Mouse (Mus musculus): ENCODE measurements around the gene Paqr3. TPM values are rescaled to one million over a fixed set of nuclear protein-coding genes. Genes with fewer than 3 reads are reported as not detected.

The Paqr3 gene
- polyA plus RNA-seq (2012; rRNA removed) (5.0 and 8.7 TPM in 2 replicates), polyA plus RNA-seq (2014; fragmentation: Nextera tagmentation; extraction: Ambion mirVana) (3.9 and 4.6 TPM in 2 replicates)

DNA sequence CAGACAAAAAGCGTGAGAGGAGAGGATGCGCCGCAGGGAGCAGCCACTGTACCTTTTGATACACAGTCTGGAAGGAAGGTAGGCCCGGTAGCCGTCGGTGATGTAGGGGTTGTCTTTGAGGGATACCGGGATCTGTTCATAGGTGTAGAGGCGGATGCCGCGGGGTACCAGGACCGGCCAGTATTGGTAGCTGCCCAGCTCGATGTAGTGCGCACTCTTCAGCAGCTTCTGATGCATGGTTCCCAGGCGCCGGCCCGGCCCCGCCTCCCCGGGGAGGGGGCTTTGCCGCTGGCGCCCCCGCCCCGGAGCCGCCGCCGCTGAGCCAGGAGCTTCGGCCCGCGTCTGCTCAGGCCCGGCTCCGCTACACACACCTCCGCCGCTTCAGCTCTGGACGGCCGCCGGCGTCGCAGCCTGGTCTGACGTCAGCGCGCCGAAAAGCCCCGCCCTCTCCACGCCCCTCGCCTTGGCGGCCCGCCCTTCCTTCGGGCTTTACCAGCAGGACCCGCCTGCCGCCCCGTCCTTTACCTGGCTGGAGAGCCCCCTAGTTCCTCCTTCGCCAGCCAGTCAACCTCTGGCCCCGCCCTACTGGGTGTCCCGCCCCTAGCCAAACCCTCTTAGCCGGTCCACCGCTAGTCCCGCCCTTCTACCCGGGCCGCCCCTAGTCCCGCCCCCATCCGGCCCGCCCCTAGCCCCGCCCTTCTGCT is at the start of gene Paqr3:
TSS of gene Paqr3 (minus strand) at position 390 of the 704 bp plus-strand sequence.
- 0 out of 2 replicates have a peak, but pooled peaks have one; percentile 42 for TF ChIP-seq POLR2A (IDR thresholded peaks at IDR 0.05; ENCODE audit: borderline replicate concordance, extremely low read depth, insufficient read depth, insufficient read length)
- WGBS = under 1% methylated on average over 54 of the region's 62 CpGs
- no peaks in the 10 kb centered on the region for H3K36me3 ChIP-seq (ENCODE audit: control insufficient read depth, insufficient read depth, low read length)
- peaks cover 8% of the 10 kb centered on the region for H3K4me1 ChIP-seq (ENCODE audit: control insufficient read depth, insufficient read depth, low read length)
- 0 out of 2 replicates have a peak within 1 kb of the TSS, but pooled peaks have one; percentile 3 for H3K27ac ChIP-seq (replicated peaks; ENCODE audit: low read depth, low read length)
- peak within 1 kb of the TSS; percentile 61 for H3K4me3 ChIP-seq (replicated peaks; ENCODE audit: low read length)
- no peaks in the 10 kb centered on the region for H3K9me3 ChIP-seq (ENCODE audit: control insufficient read depth, low read length)
- peak; percentile 92 for DNase-seq (ENCODE audit: low spot score)
- no peaks in the 10 kb centered on the region for H3K27me3 ChIP-seq (ENCODE audit: control insufficient read depth, insufficient read depth, low read length)
- peak within 1 kb of the TSS; percentile 58 for H3K4me2 ChIP-seq (replicated peaks; ENCODE audit: low read depth, low read length, severe bottlenecking)
- peak; percentile 98 for ATAC-seq (ENCODE audit: low FRiP score, low read depth)
- peak within 1 kb of the TSS; percentile 61 for H3K9ac ChIP-seq (ENCODE audit: low read depth, low read length, severe bottlenecking)

DNA sequence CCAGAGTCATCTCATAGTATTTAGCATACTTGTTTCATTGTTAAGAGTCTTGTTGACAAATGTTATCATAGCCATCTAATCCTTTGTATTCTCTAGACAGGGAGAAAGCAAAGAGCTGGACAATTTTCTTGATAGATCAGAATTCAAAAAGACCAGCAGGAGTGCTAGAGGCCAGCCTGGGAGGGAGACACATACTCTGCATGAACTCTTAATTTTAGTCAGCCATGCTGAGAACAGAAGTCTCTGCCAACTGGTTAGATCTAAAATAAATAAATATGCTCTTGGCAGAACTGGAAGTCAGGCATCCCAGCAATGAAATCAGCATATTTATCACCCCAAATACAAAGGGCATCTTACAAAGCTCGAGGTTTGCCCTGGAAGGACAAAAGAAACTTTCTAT is 43.3 kb upstream of the Paqr3 start:
- no peak for ATAC-seq (ENCODE audit: low FRiP score, low read depth)
- no peak overlapping the region for H3K4me3 ChIP-seq (replicated peaks; ENCODE audit: low read length)
- DNase-seq (ENCODE audit: low spot score) = no peak
- H3K4me2 ChIP-seq (replicated peaks; ENCODE audit: low read depth, low read length, severe bottlenecking) = no peak overlapping the region
- no peaks in the 10 kb centered on the region for H3K4me1 ChIP-seq (ENCODE audit: control insufficient read depth, insufficient read depth, low read length)
- no peak overlapping the region for H3K27ac ChIP-seq (replicated peaks; ENCODE audit: low read depth, low read length)
- H3K9me3 ChIP-seq (ENCODE audit: control insufficient read depth, low read length) = no peaks in the 10 kb centered on the region
- 65% methylated on average over 1 of the region's 1 CpGs for WGBS
- no peaks in the 10 kb centered on the region for H3K27me3 ChIP-seq (ENCODE audit: control insufficient read depth, insufficient read depth, low read length)
- H3K9ac ChIP-seq (ENCODE audit: low read depth, low read length, severe bottlenecking) = no peak overlapping the region
- H3K36me3 ChIP-seq (ENCODE audit: control insufficient read depth, insufficient read depth, low read length) = no peaks in the 10 kb centered on the region
- TF ChIP-seq POLR2A (IDR thresholded peaks at IDR 0.05; ENCODE audit: borderline replicate concordance, extremely low read depth, insufficient read depth, insufficient read length) = no peak

DNA sequence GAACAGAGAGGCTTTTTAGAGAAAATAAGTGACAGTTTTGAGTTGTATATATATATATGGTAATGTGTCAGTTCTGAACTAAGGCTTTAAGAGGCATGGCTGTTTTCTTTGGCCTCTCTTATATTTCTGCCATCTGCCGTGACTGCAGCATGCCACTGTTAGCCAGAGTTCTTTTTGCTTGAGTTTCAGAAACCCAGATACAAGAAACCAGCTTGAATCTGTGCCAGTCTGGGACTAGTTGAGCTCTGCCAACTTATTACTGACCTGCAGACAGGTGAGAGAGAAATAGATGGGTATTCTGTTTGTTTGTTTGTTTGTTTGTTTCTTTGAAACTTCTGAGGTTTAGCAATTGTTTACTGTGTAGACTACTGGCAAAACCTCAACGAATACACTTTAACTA is 23.9 kb upstream of the Paqr3 start:
- H3K9me3 ChIP-seq (ENCODE audit: control insufficient read depth, low read length) = no peaks in the 10 kb centered on the region
- ATAC-seq (ENCODE audit: low FRiP score, low read depth) (no peak), DNase-seq (ENCODE audit: low spot score) (no peak)
- no peaks in the 10 kb centered on the region for H3K4me1 ChIP-seq (ENCODE audit: control insufficient read depth, insufficient read depth, low read length)
- WGBS = 79% methylated on average over 2 of the region's 2 CpGs
- H3K4me2 ChIP-seq (replicated peaks; ENCODE audit: low read depth, low read length, severe bottlenecking) = no peak overlapping the region
- H3K4me3 ChIP-seq (replicated peaks; ENCODE audit: low read length) = no peak overlapping the region
- H3K9ac ChIP-seq (ENCODE audit: low read depth, low read length, severe bottlenecking) = no peak overlapping the region
- no peak overlapping the region for H3K27ac ChIP-seq (replicated peaks; ENCODE audit: low read depth, low read length)
- TF ChIP-seq POLR2A (IDR thresholded peaks at IDR 0.05; ENCODE audit: borderline replicate concordance, extremely low read depth, insufficient read depth, insufficient read length) = no peak
- no peaks in the 10 kb centered on the region for H3K36me3 ChIP-seq (ENCODE audit: control insufficient read depth, insufficient read depth, low read length)
- no peaks in the 10 kb centered on the region for H3K27me3 ChIP-seq (ENCODE audit: control insufficient read depth, insufficient read depth, low read length)

DNA sequence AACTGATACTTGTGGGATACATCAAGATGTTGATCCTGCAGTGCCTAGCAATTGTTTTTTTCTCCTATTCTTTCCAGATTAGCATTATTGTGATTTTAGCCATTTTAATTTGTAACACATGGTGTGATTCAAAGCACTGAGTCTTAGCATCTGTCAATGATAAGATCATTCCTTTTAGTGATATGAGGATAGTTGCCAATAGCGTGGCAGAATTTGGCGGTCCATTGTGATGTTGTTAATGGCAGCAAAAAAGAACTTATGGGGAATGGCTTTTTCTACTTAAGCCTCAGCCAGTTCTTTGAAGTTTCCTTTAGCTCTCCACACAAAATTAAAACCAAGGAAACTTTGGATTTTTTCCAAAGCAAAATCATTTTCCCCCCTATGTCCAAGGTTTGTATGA is 18.2 kb upstream of the Paqr3 start:
- peak; percentile 52 for DNase-seq (ENCODE audit: low spot score)
- H3K27ac ChIP-seq (replicated peaks; ENCODE audit: low read depth, low read length) = no peak overlapping the region
- H3K4me2 ChIP-seq (replicated peaks; ENCODE audit: low read depth, low read length, severe bottlenecking) = no peak overlapping the region
- H3K9me3 ChIP-seq (ENCODE audit: control insufficient read depth, low read length) = no peaks in the 10 kb centered on the region
- WGBS = 88% methylated on average over 2 of the region's 2 CpGs
- TF ChIP-seq POLR2A (IDR thresholded peaks at IDR 0.05; ENCODE audit: borderline replicate concordance, extremely low read depth, insufficient read depth, insufficient read length) = no peak
- no peaks in the 10 kb centered on the region; the same call in 1 of the 2 replicates for H3K4me1 ChIP-seq (ENCODE audit: control insufficient read depth, insufficient read depth, low read length)
- H3K4me3 ChIP-seq (replicated peaks; ENCODE audit: low read length) = no peak overlapping the region
- no peaks in the 10 kb centered on the region for H3K27me3 ChIP-seq (ENCODE audit: control insufficient read depth, insufficient read depth, low read length)
- no peak overlapping the region for H3K9ac ChIP-seq (ENCODE audit: low read depth, low read length, severe bottlenecking)
- H3K36me3 ChIP-seq (ENCODE audit: control insufficient read depth, insufficient read depth, low read length) = no peaks in the 10 kb centered on the region
- ATAC-seq (ENCODE audit: low FRiP score, low read depth) = no peak

DNA sequence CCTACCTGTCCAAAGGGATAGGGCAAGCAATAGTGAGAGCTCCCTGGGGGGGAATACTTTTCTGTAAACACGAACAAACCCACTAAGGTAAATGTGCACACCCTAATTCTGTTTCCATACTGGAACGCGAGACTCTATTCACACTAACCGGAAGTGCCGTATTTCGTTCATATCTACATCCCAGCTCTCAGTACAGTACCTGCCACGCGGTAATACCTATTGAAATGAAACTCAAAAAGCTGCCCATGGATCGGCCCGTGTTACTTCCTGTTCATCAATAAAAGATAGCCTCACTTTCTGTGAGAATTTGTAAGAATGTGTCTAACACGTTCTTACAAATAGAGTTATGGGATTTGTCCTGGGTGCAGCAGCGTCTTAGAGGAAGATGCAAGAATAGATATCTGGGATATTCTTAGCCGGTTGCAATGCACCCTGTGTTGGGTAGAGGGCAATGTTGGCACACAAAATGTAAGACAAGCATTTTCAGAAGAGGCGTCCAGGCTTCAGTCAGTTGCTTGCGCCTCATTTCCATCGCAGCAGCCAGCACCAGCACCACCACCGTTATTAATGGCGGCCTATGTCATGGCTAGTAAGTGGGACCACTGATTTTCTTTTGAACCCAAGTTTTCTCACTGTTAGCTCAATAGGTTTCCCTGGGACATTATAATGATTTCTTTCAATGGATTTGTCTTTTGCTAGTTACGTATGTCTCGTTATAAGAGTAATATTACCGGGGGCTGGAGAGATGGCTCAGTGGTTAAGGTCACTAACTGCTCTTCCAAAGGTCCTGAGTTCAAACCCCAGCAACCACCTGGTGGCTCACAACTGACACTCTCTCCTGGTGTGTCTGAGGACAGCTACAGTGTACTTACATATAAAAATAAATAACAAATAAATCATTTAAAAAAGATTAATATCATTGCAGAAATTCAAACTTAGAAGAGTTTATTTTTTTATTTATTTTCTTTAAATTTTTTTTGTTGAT is 17.1 kb upstream of the Paqr3 start:
- no peaks in the 10 kb centered on the region; the same call in 1 of the 2 replicates for H3K4me1 ChIP-seq (ENCODE audit: control insufficient read depth, insufficient read depth, low read length)
- no peak overlapping the region for H3K27ac ChIP-seq (replicated peaks; ENCODE audit: low read depth, low read length)
- DNase-seq (ENCODE audit: low spot score) (peak; percentile 60), ATAC-seq (ENCODE audit: low FRiP score, low read depth) (no peak)
- H3K4me2 ChIP-seq (replicated peaks; ENCODE audit: low read depth, low read length, severe bottlenecking) = no peak overlapping the region
- H3K4me3 ChIP-seq (replicated peaks; ENCODE audit: low read length) = no peak overlapping the region
- no peaks in the 10 kb centered on the region; the same call in 1 of the 2 replicates for H3K27me3 ChIP-seq (ENCODE audit: control insufficient read depth, insufficient read depth, low read length)
- 48% methylated on average over 21 of the region's 21 CpGs for WGBS
- no peak for TF ChIP-seq POLR2A (IDR thresholded peaks at IDR 0.05; ENCODE audit: borderline replicate concordance, extremely low read depth, insufficient read depth, insufficient read length)
- H3K9me3 ChIP-seq (ENCODE audit: control insufficient read depth, low read length) = no peaks in the 10 kb centered on the region
- no peaks in the 10 kb centered on the region for H3K36me3 ChIP-seq (ENCODE audit: control insufficient read depth, insufficient read depth, low read length)
- H3K9ac ChIP-seq (ENCODE audit: low read depth, low read length, severe bottlenecking) = no peak overlapping the region
